Mouse (Mus musculus) adrenal gland, adult 10 weeks (tissue): ENCODE data around the gene Gm29776. TPM values are rescaled to one million over a fixed set of nuclear protein-coding genes. Genes with fewer than 3 reads are reported as not detected.

Source experiments
- polyA plus RNA-seq: library from polyadenylated mRNA; stranded (reverse); fragments of 350-450 nt; fragmentation: Illumina TruSeq; extraction: RNeasy Lipid Tissue Mini Kit (QIAGEN cat#74804); gene quantifications from one replicate; pipeline ENCODE4 v1.2.3, GENCODE M21; 2014; ENCODE audit warnings: low read depth, low replicate concordance

Gene Gm29776
- not detected for polyA plus RNA-seq

GRCm38 (mm10) chr14:54698733-54699132, at the start of gene Gm29776:
TSS of gene Gm29776 (minus strand) at chr14:54698833.

GRCm38 (mm10) chr14:54712074-54712473, 13.4 kb upstream of the Gm29776 start, which contains the start of gene Cebpe:
TSS of gene Cebpe (minus strand) at chr14:54712174.

GRCm38 (mm10) chr14:54686522-54687143, 12.0 kb downstream of the Gm29776 start, which contains the start of gene Acin1:
TSS of gene Acin1 (minus strand) at chr14:54686931.

DNA sequence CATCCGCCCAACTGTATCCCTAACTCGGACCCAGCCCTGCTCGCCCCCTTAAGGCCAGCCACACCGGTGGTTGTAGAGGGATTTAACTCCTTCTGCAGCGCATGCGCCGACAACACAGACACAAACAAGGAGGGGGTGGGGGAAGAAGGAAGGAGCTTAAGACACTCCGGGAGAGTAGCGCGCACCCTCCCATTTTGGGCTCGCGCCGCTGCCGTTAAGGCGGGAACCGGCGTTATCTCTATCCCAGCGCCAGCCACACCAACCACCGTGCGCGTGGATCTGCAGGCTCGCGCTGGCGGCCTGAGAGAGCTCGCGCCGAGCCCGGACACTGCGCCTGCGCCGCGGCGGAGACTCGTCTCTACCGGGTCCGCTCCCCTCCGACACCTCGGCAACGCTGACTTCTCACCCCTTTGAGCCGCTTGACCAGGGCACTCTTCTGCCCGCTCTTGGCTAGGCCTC, 12.5 kb downstream of the Gm29776 start, which contains the start of gene 1700123O20Rik:
Gene 1700123O20Rik (plus strand): TSS at position 154 of the 459 bp plus-strand sequence.

Other genes starting within 250 kb of the Gm29776 start
- gene Lrp10, start 234.7 kb downstream of the Gm29776 start, polyA plus RNA-seq = 8.6 TPM
- gene Rem2, start 222.7 kb downstream of the Gm29776 start, polyA plus RNA-seq = not detected
- gene Prmt5, start 181.3 kb downstream of the Gm29776 start, polyA plus RNA-seq = 58.8 TPM
- gene Haus4, start 144.2 kb downstream of the Gm29776 start, polyA plus RNA-seq = 11.6 TPM
- gene Ajuba, start 121.3 kb downstream of the Gm29776 start, polyA plus RNA-seq = 15.4 TPM
- gene 4931414P19Rik, start 92.8 kb downstream of the Gm29776 start, polyA plus RNA-seq = 1.7 TPM
- gene Psmb5, start 80.8 kb downstream of the Gm29776 start, polyA plus RNA-seq = 11.3 TPM
- gene Psmb11, start 77.4 kb downstream of the Gm29776 start, polyA plus RNA-seq = not detected
- gene Gm17606, start 57.9 kb downstream of the Gm29776 start, polyA plus RNA-seq = not detected
- gene Cdh24, start 57.5 kb downstream of the Gm29776 start, polyA plus RNA-seq = 0.17 TPM
- gene 1700123O20Rik, start 12.6 kb downstream of the Gm29776 start, polyA plus RNA-seq = 26.5 TPM
- gene Acin1, start 11.9 kb downstream of the Gm29776 start, polyA plus RNA-seq = 163 TPM
- gene Cebpe, start 13.3 kb upstream of the Gm29776 start, polyA plus RNA-seq = not detected
- 16.3 TPM for gene Slc7a8, start 83.1 kb upstream of the Gm29776 start, polyA plus RNA-seq
- not detected for gene Rnf212b, start 115.3 kb upstream of the Gm29776 start, polyA plus RNA-seq
- gene Homez, start 172.1 kb upstream of the Gm29776 start, polyA plus RNA-seq = 11.6 TPM
- gene Ppp1r3e, start 178.7 kb upstream of the Gm29776 start, polyA plus RNA-seq = 9.8 TPM
- 25.8 TPM for gene Bcl2l2, start 184.5 kb upstream of the Gm29776 start, polyA plus RNA-seq
- gene Gm20521, start 184.6 kb upstream of the Gm29776 start, polyA plus RNA-seq = not detected
- 49.7 TPM for gene Pabpn1, start 193.7 kb upstream of the Gm29776 start, polyA plus RNA-seq
- 1.6 TPM for gene Slc22a17, start 214.3 kb upstream of the Gm29776 start, polyA plus RNA-seq
- not detected for gene Efs, start 227.3 kb upstream of the Gm29776 start, polyA plus RNA-seq
- not detected for gene Il25, start 233.9 kb upstream of the Gm29776 start, polyA plus RNA-seq
- not detected for gene Cmtm5, start 237.4 kb upstream of the Gm29776 start, polyA plus RNA-seq